Mouse (Mus musculus): ENCODE measurements around the gene Rnf26. TPM values are rescaled to one million over a fixed set of nuclear protein-coding genes. Genes with fewer than 3 reads are reported as not detected.
A peak's percentile ranks its signal among the peaks of the same experiment; 100 is the strongest.

The Rnf26 gene
- polyA plus RNA-seq, 1 experiment from 2014 or later, result 45.4 TPM

DNA sequence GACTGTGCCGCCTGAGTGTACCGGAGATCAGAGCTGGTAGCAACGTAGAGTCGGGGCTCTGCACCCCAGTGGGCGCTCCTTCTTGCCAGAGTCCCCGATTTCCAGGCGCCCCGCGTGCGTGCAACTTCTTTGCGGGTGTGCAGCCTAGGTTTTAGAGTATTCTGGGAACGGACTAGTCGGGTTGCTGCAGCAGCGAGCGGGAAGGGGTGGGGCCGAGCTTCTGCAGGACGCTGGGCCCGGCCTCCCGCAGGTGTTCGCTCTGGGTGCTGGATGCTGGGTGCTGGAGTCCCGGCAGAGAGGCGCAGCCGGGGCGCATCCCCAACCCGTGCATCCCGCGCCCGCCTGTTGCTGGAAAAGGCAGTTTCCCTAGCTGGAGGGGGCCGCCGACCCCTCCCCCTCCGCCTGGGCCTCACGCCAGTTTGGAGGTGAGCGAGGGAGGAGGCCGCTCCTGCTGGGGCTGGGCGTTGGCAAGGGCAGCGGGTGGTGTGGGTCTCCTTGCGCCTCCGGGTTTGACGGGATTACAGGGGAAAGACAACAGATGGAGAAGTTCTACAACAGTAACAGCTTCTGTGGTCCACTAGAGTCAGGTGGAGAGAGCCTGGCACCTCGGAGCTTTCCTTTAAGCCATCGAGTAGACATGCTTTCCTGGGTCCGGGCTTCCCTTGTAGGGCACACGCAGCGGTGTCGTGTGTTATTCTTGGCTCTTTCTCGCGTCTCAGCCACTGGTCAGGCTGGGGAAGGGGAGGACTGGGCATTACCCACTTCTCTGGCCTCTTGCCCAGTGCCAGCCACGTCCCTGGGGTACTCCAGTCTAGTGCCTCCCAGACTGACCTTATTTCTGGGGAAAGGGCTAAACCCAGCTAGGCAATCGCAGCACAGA lies 21.8 kb upstream of the Rnf26 start:
- 3% methylated on average over 49 of the region's 49 CpGs for WGBS
- Histone ChIP-seq H3K4me1 (ENCODE audit: control insufficient read depth, insufficient read depth, low read length) (peaks cover 39% of the 10 kb centered on the region), H3K9me3 (ENCODE audit: control insufficient read depth, low read length) (no peaks in the 10 kb centered on the region), H3K36me3 (ENCODE audit: control insufficient read depth, insufficient read depth, low read length) (no peaks in the 10 kb centered on the region), H3K9ac (ENCODE audit: low read depth, low read length) (peak overlapping the region; percentile 75), H3K4me3 (ENCODE audit: low read length) (peak overlapping the region; percentile 75), H3K27me3 (replicated peaks; ENCODE audit: control insufficient read depth, insufficient read depth, low read length) (peaks cover 15% of the 10 kb centered on the region), H3K27ac (ENCODE audit: low read length) (peak overlapping the region; percentile 77), H3K4me2 (ENCODE audit: low read depth, low read length) (peak overlapping the region; percentile 95)
- peak; percentile 24; the same call in 1 of the 2 replicates for ATAC-seq

DNA sequence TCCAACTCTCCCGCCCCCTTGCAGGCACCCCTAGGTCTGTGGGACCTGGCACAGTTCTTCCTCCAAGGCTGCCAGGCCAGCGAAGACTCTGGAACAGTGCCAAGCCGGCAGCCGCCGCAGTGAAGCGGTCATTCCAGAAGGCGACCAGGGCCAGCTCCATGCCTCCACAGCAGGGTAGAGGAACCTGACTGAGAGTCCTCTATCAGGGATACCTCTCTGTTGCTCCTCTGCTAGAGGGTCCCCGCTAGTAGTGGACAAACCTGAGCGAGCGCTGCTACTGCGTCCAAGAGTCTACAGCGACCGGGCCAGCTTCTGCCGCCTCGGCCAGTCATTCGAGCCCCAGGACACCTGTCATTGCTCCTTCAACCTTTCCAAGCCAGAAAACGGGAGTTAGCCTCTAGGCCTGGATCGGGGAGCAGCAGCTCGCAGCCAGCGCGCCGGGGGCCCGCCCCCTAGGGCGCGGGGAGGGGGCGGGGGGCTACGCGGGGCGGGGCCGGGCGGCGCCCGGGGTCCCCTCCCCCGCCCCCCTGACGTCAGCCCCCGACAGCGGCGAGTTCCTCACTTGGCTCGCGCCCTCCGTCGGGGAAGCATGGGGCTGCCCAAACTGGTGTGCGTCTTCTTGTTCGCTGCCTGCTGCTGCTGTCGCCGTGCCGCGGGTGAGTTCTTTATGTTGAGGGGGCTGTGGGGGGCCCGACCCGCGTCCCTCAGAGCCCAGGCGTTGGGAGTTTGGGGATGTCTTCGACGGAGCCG lies 21.0 kb upstream of the Rnf26 start, which contains the start of gene Mcam:
TSS of gene Mcam (plus strand) at position 369 of the 750 bp plus-strand sequence.
- Histone ChIP-seq H3K27ac (ENCODE audit: low read length) (peak within 1 kb of the TSS; percentile 85), H3K4me2 (ENCODE audit: low read depth, low read length) (peak within 1 kb of the TSS; percentile 95), H3K36me3 (ENCODE audit: control insufficient read depth, insufficient read depth, low read length) (no peaks in the 10 kb centered on the region), H3K9me3 (ENCODE audit: control insufficient read depth, low read length) (no peaks in the 10 kb centered on the region), H3K9ac (ENCODE audit: low read depth, low read length) (peak within 1 kb of the TSS; percentile 75), H3K4me3 (ENCODE audit: low read length) (peak within 1 kb of the TSS; percentile 75), H3K4me1 (ENCODE audit: control insufficient read depth, insufficient read depth, low read length) (peaks cover 39% of the 10 kb centered on the region), H3K27me3 (replicated peaks; ENCODE audit: control insufficient read depth, insufficient read depth, low read length) (peaks cover 15% of the 10 kb centered on the region)
- peak; percentile 27 for ATAC-seq
- WGBS, result under 1% methylated on average over 51 of the region's 55 CpGs

DNA sequence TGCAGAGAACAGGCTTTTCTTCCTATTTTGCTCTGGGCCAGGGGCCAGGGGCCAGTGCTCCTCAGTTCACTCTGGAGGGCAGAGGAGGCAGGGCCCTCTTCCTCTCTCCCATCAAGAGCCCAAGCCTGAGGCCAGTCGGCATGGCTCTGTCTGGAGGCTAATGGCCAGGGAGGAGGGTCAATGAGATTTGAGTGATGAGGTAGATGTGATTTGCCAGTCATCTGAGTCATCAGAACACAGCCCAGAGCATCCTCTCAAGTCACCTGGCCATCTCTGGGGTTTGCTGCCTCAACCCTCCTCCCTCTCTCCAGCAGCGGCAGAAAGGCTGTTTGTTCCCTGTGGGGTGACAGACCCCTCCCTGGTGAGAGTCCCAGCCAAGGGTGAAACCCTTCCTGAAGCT lies 20.0 kb upstream of the Rnf26 start:
- H3K9me3 ChIP-seq (ENCODE audit: control insufficient read depth, low read length), result no peaks in the 10 kb centered on the region
- WGBS, result 20% methylated on average over 2 of the region's 2 CpGs
- peaks cover 45% of the 10 kb centered on the region for H3K4me1 ChIP-seq (ENCODE audit: control insufficient read depth, insufficient read depth, low read length)
- H3K36me3 ChIP-seq (ENCODE audit: control insufficient read depth, insufficient read depth, low read length), result no peaks in the 10 kb centered on the region
- ATAC-seq, result no peak
- H3K27me3 ChIP-seq (replicated peaks; ENCODE audit: control insufficient read depth, insufficient read depth, low read length), result peaks cover 15% of the 10 kb centered on the region
- peak overlapping the region; percentile 85 for H3K27ac ChIP-seq (ENCODE audit: low read length)
- H3K4me2 ChIP-seq (ENCODE audit: low read depth, low read length), result peak overlapping the region; percentile 95
- peak overlapping the region; percentile 75 for H3K4me3 ChIP-seq (ENCODE audit: low read length)
- H3K9ac ChIP-seq (ENCODE audit: low read depth, low read length), result peak overlapping the region; percentile 75

DNA sequence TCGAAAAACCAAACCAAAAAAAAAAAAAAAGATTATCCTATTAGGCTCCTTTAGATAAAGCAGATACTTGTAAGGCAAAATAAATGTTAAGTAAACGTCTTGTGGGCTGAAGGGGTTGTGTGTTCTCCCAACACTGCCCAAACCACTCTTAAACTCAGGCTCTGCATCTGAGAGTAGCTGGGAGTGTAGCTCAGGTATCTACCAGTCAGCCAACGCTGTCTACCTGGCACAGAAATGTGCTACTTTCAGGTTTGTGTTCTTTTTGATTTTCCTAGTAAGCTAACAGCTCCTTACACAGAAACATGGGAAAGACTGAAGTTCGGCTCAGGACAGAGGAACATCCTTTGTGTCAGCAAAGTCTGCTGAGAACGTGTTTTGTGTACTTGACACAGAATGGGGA lies 18.9 kb upstream of the Rnf26 start:
- no peaks in the 10 kb centered on the region for H3K36me3 ChIP-seq (ENCODE audit: control insufficient read depth, insufficient read depth, low read length)
- no peak overlapping the region for H3K9ac ChIP-seq (ENCODE audit: low read depth, low read length)
- H3K27ac ChIP-seq (ENCODE audit: low read length), result no peak overlapping the region; the same call in 1 of the 2 replicates
- H3K4me1 ChIP-seq (ENCODE audit: control insufficient read depth, insufficient read depth, low read length), result peaks cover 45% of the 10 kb centered on the region
- no peak for ATAC-seq
- H3K9me3 ChIP-seq (ENCODE audit: control insufficient read depth, low read length), result no peaks in the 10 kb centered on the region
- H3K4me3 ChIP-seq (ENCODE audit: low read length), result no peak overlapping the region
- no peak overlapping the region for H3K4me2 ChIP-seq (ENCODE audit: low read depth, low read length)
- peaks cover 15% of the 10 kb centered on the region for H3K27me3 ChIP-seq (replicated peaks; ENCODE audit: control insufficient read depth, insufficient read depth, low read length)
- 55% methylated on average over 5 of the region's 5 CpGs for WGBS

DNA sequence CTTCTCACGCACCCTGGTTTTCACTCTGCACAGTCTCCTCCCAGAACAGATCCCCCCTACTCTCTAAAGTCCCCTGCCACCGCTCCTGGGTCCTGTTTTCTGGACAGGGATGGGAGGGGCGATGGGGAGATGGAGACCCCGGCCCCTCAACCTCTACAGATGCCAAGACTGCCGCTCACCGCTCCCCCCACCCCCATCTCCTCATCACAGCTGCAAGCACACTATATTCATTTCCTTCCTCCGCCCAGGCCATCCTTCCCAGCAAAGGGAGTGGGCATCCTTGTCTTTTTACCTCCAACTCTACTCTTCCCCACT lies 17.9 kb upstream of the Rnf26 start:
- H3K4me1 ChIP-seq (ENCODE audit: control insufficient read depth, insufficient read depth, low read length), result peaks cover 45% of the 10 kb centered on the region
- H3K4me2 ChIP-seq (ENCODE audit: low read depth, low read length), result no peak overlapping the region
- no peak overlapping the region for H3K4me3 ChIP-seq (ENCODE audit: low read length)
- peaks cover 15% of the 10 kb centered on the region for H3K27me3 ChIP-seq (replicated peaks; ENCODE audit: control insufficient read depth, insufficient read depth, low read length)
- no peaks in the 10 kb centered on the region for H3K36me3 ChIP-seq (ENCODE audit: control insufficient read depth, insufficient read depth, low read length)
- peak overlapping the region; percentile 80 for H3K27ac ChIP-seq (ENCODE audit: low read length)
- H3K9ac ChIP-seq (ENCODE audit: low read depth, low read length), result no peak overlapping the region
- 45% methylated on average over 7 of the region's 7 CpGs for WGBS
- ATAC-seq, result no peak
- no peaks in the 10 kb centered on the region for H3K9me3 ChIP-seq (ENCODE audit: control insufficient read depth, low read length)

DNA sequence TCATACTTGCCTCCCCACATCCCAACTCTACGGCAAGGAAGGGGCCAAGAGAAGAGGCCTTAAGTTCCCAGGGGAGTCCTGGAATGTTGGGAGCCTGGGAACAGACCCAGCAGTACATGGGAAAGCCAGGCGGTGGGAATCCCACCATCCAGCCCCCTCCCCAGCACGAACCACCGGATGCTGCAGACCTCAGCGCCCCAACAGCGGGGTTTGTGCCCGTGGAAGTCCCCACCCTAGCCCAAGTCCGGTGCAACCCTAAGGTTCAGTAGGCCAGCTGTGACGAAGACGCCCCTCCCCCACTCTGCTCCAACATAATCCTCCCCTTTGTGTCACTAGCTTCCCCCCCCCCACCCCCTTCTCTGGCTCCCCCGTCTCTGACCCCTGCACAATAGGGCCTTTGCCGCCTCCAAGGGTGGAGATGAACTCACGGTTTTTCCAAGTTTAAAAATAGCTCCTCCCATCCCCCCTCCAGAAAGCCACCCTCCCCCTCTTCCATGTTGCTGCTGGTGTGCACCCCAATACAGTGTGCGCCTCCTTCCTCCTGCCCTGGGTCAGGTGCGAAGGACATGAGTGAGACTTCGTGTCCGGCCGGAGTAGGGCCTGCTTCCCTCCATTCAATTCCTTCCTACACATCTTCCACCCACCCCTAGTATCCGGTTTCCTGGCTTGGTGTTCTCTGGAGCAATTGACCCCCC lies 17.4 kb upstream of the Rnf26 start:
- peaks cover 15% of the 10 kb centered on the region for H3K27me3 ChIP-seq (replicated peaks; ENCODE audit: control insufficient read depth, insufficient read depth, low read length)
- WGBS, result 18% methylated on average over 18 of the region's 19 CpGs
- peak overlapping the region; percentile 91 for H3K27ac ChIP-seq (ENCODE audit: low read length)
- peak; percentile 27 for ATAC-seq
- peaks cover 42% of the 10 kb centered on the region for H3K4me1 ChIP-seq (ENCODE audit: control insufficient read depth, insufficient read depth, low read length)
- no peaks in the 10 kb centered on the region for H3K36me3 ChIP-seq (ENCODE audit: control insufficient read depth, insufficient read depth, low read length)
- H3K4me3 ChIP-seq (ENCODE audit: low read length), result peak overlapping the region; percentile 41
- H3K9me3 ChIP-seq (ENCODE audit: control insufficient read depth, low read length), result no peaks in the 10 kb centered on the region
- H3K9ac ChIP-seq (ENCODE audit: low read depth, low read length), result peak overlapping the region; percentile 61
- peak overlapping the region; percentile 63 for H3K4me2 ChIP-seq (ENCODE audit: low read depth, low read length)

DNA sequence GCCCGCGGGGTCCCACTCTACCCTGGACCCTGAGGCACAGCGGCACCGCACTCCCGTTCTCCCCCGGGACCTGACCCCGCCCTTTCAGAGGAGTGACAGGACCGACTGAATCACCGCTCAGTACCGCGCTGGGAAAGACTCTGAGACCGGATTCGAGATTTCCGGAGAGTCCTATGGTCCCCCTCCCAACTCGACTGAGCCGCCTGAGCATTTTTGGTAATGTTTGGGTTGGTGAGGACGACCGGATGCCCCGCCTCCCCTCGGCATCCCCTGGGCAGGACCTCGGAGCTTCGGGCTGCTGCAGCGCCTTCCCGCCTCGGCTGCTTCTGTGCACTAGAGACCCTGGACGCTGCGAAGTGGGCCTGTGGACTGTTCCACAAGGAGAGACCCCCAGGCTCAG lies 16.7 kb upstream of the Rnf26 start:
- ATAC-seq, result peak; percentile 69
- no peaks in the 10 kb centered on the region for H3K36me3 ChIP-seq (ENCODE audit: control insufficient read depth, insufficient read depth, low read length)
- H3K9ac ChIP-seq (ENCODE audit: low read depth, low read length), result peak overlapping the region; percentile 61
- peaks cover 36% of the 10 kb centered on the region for H3K4me1 ChIP-seq (ENCODE audit: control insufficient read depth, insufficient read depth, low read length)
- no peaks in the 10 kb centered on the region for H3K9me3 ChIP-seq (ENCODE audit: control insufficient read depth, low read length)
- H3K27me3 ChIP-seq (replicated peaks; ENCODE audit: control insufficient read depth, insufficient read depth, low read length), result peaks cover 12% of the 10 kb centered on the region
- peak overlapping the region; percentile 41 for H3K4me3 ChIP-seq (ENCODE audit: low read length)
- peak overlapping the region; percentile 91 for H3K27ac ChIP-seq (ENCODE audit: low read length)
- peak overlapping the region; percentile 63 for H3K4me2 ChIP-seq (ENCODE audit: low read depth, low read length)
- under 1% methylated on average over 27 of the region's 27 CpGs for WGBS

DNA sequence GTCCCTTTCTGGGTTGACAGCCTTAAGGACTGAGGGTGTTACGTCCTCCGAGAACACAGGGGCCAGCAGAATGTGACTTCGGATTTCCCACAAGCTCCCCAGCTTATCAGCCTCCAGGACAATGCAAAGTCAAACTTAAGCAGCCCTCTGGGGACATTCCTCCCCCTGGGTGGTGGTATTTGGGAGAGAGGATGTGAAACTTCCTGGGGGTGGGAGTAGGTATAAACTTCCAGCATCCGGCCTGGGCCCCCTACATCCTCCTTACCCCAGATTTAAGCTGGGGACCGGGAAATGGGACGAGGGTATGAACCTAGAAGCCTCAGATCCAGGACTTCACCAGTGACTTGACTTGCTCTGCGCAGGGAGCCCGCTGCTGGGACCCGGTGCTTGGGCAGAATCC lies 16.3 kb upstream of the Rnf26 start:
- no peak; the same call in 1 of the 2 replicates for ATAC-seq
- 11% methylated on average over 9 of the region's 9 CpGs for WGBS

DNA sequence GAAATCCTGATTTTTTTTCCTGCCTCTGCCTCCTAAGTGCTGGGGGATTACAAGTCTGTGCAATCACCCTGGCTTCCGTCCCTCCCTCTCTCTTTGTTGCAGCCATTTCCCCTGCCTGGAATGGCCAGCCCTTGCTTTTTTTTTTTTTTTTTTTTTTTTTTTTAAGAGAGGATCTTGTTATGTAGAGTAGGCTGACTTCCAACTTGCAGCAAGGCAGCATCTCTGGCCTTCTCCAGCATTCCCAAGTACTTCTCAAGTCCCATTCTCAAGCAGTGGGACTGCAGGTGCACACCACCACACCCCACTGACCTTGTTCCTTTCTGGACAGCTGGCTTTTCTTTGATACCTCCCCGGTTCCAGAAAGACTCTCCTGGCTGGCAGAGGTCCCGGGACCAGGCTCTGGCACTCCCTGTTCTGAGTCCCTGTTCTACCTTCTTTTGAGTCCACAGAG lies 14.1 kb upstream of the Rnf26 start:
- Histone ChIP-seq H3K4me2 (ENCODE audit: low read depth, low read length) (no peak overlapping the region), H3K9ac (ENCODE audit: low read depth, low read length) (no peak overlapping the region), H3K4me1 (ENCODE audit: control insufficient read depth, insufficient read depth, low read length) (peaks cover 21% of the 10 kb centered on the region), H3K27ac (ENCODE audit: low read length) (peak overlapping the region; percentile 12; the same call in 1 of the 2 replicates), H3K36me3 (ENCODE audit: control insufficient read depth, insufficient read depth, low read length) (no peaks in the 10 kb centered on the region), H3K27me3 (replicated peaks; ENCODE audit: control insufficient read depth, insufficient read depth, low read length) (0 out of 2 replicates have a peak, but pooled peaks cover 3% of the 10 kb centered on the region), H3K4me3 (ENCODE audit: low read length) (no peak overlapping the region), H3K9me3 (ENCODE audit: control insufficient read depth, low read length) (no peaks in the 10 kb centered on the region)
- WGBS, result 65% methylated on average over 3 of the region's 3 CpGs
- ATAC-seq, result no peak

More for the DNA sequence above, 16.3 kb upstream of the Rnf26 start:
- no peaks in the 10 kb centered on the region for H3K36me3 ChIP-seq (ENCODE audit: control insufficient read depth, insufficient read depth, low read length)
- peaks cover 32% of the 10 kb centered on the region for H3K4me1 ChIP-seq (ENCODE audit: control insufficient read depth, insufficient read depth, low read length)
- peak overlapping the region; percentile 63 for H3K4me2 ChIP-seq (ENCODE audit: low read depth, low read length)
- H3K9ac ChIP-seq (ENCODE audit: low read depth, low read length), result peak overlapping the region; percentile 61
- no peaks in the 10 kb centered on the region for H3K9me3 ChIP-seq (ENCODE audit: control insufficient read depth, low read length)
- H3K4me3 ChIP-seq (ENCODE audit: low read length), result peak overlapping the region; percentile 41
- H3K27ac ChIP-seq (ENCODE audit: low read length), result peak overlapping the region; percentile 88
- peaks cover 10% of the 10 kb centered on the region; the same call in 1 of the 2 replicates for H3K27me3 ChIP-seq (replicated peaks; ENCODE audit: control insufficient read depth, insufficient read depth, low read length)
